Mouse (Mus musculus): ENCODE results near the gene Six5.
"Not testable (repeated sequence)": the region's sequence is repeated elsewhere in the genome, so short reads cannot be mapped to it uniquely, and the experiment has no call there.

Six5 gene

DNA sequence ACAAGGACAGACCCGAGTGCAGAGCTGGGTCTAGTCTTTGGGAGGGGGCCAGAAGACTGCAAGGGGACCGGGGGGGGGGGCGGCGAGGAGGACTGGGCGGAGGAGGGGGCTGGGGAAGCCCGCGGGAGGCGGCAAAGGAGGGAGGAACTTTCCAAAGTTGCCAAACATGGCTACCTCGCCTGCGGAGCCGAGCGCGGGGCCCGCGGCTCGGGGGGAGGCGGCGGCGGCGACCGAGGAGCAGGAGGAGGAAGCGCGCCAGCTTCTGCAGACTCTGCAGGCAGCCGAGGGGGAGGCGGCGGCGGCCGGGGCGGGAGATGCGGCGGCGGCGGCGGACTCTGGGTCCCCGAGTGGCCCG lies at the start of gene Six5:
Six5 (plus strand) TSS at position 124 of the 355 bp plus-strand sequence.
- no peak for DNase-seq (ENCODE audit: low spot score in 2 of 2)

DNA sequence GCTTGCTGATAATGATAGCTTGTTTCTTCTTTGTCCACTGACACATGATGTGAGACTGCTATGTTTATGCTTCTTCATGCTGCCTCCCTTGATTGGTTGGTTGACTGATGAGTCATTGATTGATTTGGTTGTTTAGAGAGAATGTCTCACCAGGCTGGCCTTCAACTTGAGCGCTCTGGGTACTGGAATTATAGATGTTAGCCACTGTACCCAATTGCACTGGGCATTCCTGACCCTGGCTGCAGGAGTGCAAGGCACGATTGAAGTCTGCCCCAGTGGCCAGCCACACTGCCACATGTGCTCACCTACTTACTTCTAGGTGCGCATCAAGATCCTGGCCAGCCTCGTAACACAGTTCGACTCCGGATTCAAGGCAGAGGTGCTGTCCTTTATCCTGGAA lies 49.8 kb upstream of the Six5 start:
- no peak for DNase-seq (ENCODE audit: low spot score in 2 of 2)

DNA sequence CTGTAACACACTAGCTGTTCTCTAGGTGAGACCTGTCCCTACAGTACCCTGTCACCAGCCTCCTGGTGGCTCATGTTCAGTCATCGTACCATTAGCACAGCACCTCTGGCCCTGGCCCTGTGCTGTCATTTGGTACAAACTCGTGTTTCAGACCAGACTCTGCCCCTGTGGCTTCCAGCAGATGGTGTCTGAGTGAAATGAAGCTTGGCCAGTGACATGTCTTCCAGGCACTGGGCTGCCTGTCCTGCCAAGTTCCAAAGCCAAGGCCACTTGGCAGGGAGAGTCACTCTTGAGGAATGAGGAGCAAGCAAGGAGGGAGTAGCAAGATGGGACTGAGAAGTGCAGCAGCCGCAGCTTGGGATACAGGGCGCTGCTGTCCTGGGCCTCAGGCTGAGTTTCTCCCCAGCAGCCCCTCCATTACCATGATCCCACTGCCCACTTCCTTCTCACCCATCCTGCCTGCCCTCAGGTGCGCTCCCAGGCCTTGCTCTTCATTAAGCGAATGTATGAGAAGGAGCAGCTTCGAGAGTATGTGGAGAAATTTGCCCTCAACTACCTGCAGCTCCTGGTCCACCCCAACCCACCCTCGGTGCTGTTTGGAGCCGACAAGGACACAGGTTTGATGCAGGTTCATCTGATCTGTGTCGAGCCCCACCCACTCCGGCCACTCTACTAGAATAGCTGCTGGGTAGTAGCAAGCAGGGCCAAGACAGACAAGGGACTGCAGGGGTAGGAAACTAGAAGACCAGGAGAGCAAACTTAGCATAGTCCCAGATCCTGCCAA lies 47.9 kb upstream of the Six5 start:
- DNase-seq (ENCODE audit: low spot score in 2 of 2): no peak

DNA sequence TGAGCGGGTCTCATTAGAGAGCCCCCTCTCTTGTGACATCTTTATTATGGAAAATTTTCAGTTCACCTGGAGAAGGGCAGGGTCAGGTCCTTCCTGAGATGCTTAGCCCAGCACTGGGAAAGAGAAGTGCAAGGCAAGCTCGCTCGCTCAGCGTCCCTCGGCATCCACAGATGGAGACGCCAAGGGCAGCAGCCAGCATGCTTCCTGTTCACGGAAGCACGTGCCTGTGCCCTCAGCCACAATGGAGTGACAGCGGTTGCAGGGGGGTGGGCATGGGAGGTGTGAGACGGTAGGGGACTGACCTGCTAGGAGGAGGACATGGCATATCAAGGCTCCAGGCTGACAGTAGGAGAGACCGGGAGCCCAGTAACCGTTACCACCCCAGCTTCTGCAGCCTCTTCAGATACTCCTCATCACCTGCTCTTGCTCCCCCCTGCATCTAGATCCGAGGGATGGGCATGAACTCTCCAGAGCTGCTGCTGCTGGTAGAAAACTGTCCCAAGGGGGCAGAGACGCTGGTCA lies 46.3 kb upstream of the Six5 start:
- no peak for DNase-seq (ENCODE audit: low spot score in 2 of 2)

DNA sequence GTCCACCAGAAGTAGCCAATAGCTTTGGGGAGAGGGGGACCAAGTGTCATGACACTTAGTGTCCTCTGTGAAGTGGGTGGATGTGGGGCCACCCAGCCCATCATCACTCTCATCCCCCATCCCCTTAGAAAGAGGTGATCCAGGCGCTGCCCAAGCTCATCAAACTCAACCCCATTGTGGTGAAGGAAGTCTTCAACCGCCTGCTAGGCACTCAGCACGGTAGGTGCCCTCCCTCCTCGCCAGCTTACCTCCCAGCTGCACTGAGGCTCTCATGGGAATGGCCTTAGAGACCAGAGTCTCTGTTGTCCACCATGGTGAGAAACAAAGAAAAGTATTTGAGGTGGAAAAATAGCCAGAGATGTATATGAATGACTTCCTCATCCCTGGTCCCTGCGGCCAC lies 45.1 kb upstream of the Six5 start:
- no peak for DNase-seq (ENCODE audit: low spot score in 2 of 2)

- no peak for DNase-seq (ENCODE audit: low spot score in 2 of 2)
These were observed 44.2 kb upstream of the Six5 start for GRCm38 (mm10) chr7:19050172-19050571.

DNA sequence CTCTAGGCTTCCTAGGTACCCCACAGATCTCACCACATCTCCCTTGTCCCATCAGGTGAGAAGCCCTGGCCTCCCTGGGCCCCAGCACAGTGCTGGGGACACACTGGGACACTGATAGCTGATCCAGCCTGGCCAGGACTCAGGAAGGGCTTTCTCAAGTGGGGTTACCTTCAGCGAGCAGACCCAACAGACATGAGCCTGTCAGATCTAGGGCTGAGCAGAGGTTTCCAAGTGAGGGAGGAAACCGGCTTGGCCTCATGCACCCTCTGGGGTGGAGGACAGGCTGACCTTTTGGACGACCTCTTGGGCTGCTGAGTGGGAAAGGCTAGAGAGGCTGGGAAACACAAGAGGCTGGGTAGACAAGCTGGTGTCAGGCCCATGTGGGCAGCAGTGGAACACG lies 43.2 kb upstream of the Six5 start:
- DNase-seq (ENCODE audit: low spot score in 2 of 2): no peak

GRCm38 (mm10) chr7:19052345-19053135 lies 41.9 kb upstream of the Six5 start:
- DNase-seq (ENCODE audit: low spot score in 2 of 2): no peak

- DNase-seq (ENCODE audit: low spot score in 2 of 2): no peak
These were observed 41.3 kb upstream of the Six5 start for GRCm38 (mm10) chr7:19053136-19053532.

DNA sequence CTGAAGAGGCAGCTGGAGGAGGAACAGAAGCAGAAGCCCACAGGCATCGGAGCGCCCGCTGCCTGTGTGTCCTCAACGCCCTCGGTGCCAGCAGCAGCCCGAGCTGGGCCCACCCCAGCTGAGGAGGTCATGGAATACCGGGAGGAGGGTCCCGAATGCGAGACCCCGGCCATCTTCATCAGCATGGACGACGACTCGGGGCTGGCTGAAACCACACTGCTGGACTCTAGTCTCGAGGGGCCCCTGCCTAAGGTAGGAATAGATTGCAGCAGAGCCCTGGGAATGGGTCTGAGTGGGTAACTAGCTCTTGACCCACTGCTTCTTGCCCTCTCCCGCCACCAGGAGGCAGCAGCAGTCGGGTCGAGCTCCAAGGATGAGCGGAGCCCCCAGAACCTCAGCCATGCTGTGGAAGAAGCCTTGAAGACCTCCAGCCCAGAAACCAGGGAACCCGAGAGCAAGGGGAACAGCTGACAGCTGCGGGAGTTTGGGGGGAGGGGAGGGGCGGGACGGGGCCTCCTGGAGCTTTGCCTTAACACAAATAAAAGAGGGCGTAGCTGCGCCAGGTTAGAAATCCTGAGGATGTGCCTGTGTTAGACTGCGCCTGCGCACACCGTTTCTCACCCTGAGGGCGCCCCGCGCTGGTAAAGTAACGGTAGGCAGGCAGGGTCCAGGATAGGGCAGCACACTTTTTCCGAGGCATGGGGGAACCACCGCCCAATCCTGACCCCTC lies 40.2 kb upstream of the Six5 start, which contains the start of gene Rsph6a:
Rsph6a (plus strand) TSS at position 644 of the 730 bp plus-strand sequence.
- no peak for DNase-seq (ENCODE audit: low spot score in 2 of 2)

DNA sequence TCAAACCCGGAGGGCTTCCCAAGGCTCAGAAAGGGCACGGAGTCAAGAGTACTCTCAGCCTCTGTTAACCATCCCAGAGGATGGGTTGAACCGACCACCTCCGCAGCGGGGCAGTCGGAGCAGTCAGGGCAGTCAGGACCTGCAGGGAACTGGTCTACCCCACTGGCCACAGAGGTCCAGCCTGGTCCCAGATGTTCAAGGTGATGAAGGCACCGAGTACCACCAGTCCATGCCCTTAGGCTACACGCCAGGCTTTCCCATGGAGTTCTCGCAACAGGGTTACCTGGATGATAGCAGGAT lies 39.7 kb upstream of the Six5 start:
- no peak for DNase-seq (ENCODE audit: low spot score in 2 of 2)

DNA sequence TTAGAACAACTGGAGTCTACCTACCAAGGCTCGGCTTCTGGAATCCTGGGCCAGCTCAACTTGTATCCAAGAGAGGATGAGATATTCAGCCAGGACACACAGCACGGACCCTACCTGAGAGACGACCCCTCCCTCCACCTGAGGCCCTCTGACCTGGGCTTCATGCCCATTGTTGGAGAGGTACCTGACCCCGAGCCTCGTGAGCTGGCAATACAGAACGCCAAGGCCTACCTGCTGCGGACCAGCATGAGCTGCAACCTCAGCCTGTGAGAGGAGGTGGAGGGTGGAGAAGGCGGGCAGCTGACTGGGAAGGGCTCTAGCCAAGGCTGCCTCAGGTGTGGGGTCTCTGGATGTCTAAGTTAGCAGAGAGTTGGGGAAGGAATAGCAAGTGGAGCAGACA lies 39.3 kb upstream of the Six5 start:
- no peak for DNase-seq (ENCODE audit: low spot score in 2 of 2)

GRCm38 (mm10) chr7:19057405-19057804 lies 37.0 kb upstream of the Six5 start:
- no peak for DNase-seq (ENCODE audit: low spot score in 2 of 2)

- DNase-seq (ENCODE audit: low spot score in 2 of 2): no peak
These were observed 28.5 kb upstream of the Six5 start for GRCm38 (mm10) chr7:19065896-19066295.

GRCm38 (mm10) chr7:19067063-19067462 lies 27.3 kb upstream of the Six5 start:
- DNase-seq (ENCODE audit: low spot score in 2 of 2): no peak

- DNase-seq (ENCODE audit: low spot score in 2 of 2): no peak
These were observed 26.5 kb upstream of the Six5 start for GRCm38 (mm10) chr7:19067935-19068334.

DNA sequence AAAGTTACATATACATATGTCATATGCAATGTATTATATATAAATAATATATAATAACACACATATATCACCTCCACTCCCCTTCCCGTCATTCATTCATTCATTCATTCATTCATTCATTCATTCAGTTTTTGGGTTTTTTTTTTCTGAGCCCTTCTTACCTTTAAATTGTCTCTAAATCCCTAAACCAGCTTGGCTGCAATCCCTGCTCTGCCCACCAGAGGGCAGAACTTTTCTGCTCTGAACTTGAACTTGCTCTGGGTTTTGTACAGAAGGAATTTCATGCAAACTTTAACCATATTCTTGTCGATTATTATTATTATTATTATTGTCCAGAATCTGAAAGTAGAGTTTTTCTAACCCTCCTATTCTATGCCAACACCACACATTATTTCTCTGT lies 25.7 kb upstream of the Six5 start:
- DNase-seq (ENCODE audit: low spot score in 2 of 2): peak; percentile 66 to 79

- DNase-seq (ENCODE audit: low spot score in 2 of 2): peak in 1 of 2 experiments; percentile 57
These were observed 24.9 kb upstream of the Six5 start for GRCm38 (mm10) chr7:19069500-19069899.

DNA sequence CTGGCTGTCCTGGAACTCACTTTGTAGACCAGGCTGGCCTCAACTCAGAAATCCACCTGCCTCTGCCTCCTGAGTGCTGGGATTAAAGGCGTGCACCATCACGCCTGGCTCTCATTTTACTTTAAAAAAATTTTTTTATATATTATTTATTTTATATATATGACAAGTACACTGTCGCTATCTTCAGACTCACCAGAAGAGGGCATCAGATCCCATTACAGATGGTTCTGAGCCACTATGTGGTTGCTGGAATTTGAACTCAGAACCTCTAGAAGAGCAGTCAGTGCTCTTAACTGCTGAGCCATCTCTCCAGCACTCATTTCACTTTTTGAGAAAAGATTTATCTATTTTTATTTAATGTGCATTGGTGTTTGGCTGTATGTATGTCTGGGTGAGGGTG lies 23.4 kb upstream of the Six5 start:
- DNase-seq (ENCODE audit: low spot score in 2 of 2): not testable (repeated sequence)

GRCm38 (mm10) chr7:19073504-19073903 lies 20.9 kb upstream of the Six5 start:
- DNase-seq (ENCODE audit: low spot score in 2 of 2): peak in 1 of 2 experiments; percentile 40

- no peak for DNase-seq (ENCODE audit: low spot score in 2 of 2)
These were observed 19.9 kb upstream of the Six5 start for GRCm38 (mm10) chr7:19074494-19074893.

GRCm38 (mm10) chr7:19075231-19075630 lies 19.2 kb upstream of the Six5 start:
- no peak for DNase-seq (ENCODE audit: low spot score in 2 of 2)

All from natural killer cell, adult 2 months (primary cell).